Mouse (Mus musculus) monocyte, adult 5-6 weeks (primary cell): ENCODE results near the gene Nek11. TPM values are rescaled to one million over a fixed set of nuclear protein-coding genes. Genes with fewer than 3 reads are reported as not detected.
"Not testable (repeated sequence)": the region's sequence is repeated elsewhere in the genome, so short reads cannot be mapped to it uniquely, and the experiment has no call there.

ENCODE experiments used
- ATAC-seq: fragments of 153-309, 156-312 bp; replicated peaks from 2 replicates; pipeline ENCODE4 v1.8.0; 2017; ENCODE audit warnings: mild to moderate bottlenecking; ENCODE audit not compliant: low TSS enrichment, insufficient number of reproducible peaks, severe bottlenecking, poor library complexity, low FRiP score
- total RNA-seq: library from RNA; stranded (forward); fragments of 200-1000, 200-491, 200-594 nt; gene quantifications from 3 replicates; pipeline ENCODE4 v1.2.3, GENCODE M21; 2017

Gene Nek11
- total RNA-seq, 1 experiment from 2014 or later: not detected

DNA sequence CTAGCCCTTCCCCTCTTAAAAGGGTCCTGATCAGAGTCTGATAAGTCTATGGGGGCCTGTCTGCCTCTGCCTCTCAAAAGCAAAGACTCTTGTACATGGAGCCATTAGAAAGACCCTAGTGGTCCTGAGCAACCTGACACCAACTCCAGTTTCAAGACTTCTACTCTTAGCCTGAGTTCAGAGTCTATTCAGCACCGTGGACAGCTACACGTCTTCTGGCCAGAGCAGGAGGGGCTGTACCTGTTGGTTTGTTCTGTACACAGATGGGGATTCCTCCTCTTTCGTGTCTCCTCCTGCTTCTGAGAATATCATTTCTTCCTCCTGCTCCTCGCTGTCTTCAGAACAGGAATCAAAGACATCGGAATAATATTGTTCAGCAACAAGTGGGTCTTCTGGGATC, 151.3 kb downstream of the Nek11 start:
- no peak for ATAC-seq

DNA sequence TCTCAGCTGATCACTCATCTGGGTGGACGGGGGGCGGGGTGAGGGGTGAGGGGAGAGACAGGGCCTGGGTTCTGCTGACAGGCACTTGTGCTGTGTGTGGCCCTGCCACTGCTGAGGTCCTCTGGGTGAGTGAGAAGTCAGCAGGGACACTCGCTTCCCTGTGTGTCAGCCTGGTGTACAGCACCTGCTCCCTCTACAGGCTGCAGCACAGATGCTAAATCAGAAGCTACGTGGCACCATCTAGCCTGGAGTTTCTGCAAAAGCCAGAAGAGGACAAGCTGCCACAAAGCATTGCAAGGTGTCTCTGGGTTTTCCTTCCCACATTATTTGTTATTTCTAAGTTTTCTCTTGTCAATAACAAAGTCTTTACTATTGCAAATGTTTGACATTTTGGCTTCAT, 180.9 kb downstream of the Nek11 start:
- no peak for ATAC-seq

DNA sequence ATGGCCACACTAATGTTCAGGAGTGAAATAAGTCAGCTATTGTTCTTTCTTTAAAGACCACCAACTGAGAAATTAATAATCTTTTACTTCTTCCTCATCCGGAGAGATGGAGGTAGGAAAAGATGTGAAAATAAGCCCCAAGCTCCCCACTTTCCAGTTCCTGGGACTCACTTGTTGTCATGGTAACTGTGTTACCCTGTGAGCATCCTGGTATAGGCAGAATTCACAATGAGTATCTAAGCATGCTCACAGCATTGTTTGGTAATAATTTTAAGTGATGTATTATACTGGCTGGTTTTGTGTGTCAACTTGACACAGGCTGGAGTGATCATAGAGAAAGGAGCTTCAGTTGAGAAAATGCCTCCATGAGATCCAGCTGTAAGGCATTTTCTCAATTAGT, 195.0 kb downstream of the Nek11 start:
- ATAC-seq: no peak

DNA sequence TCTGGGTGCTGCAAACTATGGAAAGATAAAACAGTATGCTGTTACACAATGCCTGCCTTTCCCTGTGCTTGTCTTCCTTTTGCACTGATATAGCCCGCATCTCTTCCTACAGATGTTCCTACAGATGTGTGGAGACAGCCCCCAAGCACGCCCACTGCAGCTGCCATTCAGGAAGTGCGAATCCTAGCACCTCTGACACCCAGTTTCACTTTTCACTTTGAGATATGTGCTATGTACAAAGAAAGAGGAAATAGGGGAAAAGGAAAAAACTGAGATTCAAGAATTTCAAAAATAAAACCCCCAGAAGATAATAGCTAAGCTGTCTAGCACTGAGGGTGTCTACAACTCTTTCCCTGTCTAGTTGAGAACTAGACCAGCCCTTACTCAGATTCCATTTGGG, 208.6 kb downstream of the Nek11 start:
- ATAC-seq: no peak

DNA sequence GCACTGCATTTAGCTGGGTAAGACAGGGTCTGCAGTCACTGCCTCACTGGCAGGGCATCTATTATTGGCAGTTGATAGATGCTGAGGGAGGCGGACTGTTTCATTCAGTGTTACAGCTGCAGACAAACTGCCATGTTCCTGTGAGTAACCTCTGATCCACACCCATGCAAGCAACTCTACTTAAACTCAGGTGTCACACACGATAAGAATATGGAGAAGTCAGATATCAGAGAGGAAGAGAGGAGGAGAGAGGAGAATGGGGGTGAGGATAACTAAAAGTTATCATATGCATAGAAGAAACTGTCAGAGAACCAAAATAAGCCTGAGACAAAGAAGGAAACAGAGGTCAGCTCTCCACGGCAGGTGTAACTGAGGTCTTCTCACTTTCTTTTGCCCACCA, 212.9 kb downstream of the Nek11 start:
- no peak for ATAC-seq

DNA sequence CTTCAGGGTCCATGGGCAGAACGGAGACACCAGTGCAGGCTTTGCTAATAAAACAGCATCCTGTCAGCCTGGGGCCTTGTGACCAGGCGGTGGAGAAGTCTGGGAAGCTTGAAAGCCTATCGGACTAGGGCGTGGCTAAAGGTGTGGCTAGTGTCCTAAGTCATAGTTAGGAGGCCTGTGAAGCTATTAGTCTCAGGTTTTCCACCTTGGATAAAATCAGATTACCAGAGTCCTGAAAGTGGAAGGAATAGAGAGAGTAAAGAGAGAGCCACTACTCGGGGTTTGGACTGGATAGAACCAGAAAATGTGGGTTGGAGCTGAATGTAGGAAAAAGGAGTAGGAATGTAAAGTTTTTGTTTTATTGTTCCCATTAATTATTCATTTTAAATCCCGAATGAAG, 250.3 kb downstream of the Nek11 start, which contains the start of gene 1700080E11Rik:
TSS of gene 1700080E11Rik (minus strand) at position 101 of the 400 bp plus-strand sequence.
- no peak for ATAC-seq

DNA sequence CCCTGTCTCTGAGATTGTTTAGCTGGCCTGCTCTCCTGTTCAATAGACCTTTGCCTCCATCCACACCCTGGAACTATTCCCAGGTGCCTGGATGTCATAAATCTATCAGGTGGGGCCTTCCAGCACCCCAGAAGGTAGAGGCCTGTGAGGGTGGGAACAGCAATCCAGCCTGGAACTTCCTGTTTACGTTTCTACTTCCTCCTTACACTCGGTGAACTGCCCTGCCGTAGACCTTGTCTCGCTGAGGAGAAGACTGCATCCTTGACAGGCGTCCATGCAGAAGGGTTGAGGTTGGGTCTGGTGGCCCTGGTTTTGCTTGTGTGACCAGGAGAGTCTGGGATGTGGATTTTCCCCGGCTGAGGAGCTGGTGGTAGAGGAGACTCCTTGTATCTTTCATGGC, 256.1 kb downstream of the Nek11 start:
- no peak; the same call in 1 of the 2 replicates for ATAC-seq

DNA sequence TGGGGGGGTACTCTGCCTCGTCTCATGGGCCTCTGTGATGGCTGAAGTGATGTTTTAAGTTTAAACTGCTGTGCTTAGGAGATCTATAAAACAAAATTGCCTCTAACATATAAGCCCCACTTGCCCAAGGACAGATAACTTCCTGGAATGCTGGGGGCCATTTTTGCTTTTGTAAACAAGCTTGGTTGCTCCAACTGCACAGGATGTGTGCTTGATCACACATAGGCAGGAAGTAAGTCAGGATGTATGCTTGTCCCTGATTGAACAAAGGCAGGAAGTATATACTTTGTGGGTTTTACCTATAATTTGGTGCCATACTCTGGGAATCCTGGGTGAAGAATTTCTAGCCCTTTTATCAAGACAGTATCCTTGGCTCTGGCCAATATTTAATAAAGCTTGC, 258.9 kb downstream of the Nek11 start:
- no peak for ATAC-seq

DNA sequence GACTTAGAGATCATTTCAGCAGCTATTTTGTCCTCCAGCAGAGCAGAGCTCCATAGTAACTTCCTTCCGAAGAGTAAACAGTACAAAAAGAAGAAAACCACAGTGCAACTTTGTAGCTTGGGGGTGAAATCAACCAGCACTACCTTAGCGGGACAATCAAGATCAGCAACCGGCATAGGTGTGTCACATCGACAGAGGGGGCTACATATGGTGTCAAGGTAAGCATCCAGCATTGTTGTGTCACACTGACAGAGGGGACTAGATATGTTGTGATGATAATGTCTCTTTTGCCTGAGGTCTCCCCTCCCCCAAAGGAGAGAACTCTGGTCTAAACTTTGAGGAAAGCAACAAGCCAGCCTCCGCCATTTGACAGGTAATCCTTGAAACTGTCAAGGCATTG, 260.8 kb downstream of the Nek11 start:
- ATAC-seq: no peak

DNA sequence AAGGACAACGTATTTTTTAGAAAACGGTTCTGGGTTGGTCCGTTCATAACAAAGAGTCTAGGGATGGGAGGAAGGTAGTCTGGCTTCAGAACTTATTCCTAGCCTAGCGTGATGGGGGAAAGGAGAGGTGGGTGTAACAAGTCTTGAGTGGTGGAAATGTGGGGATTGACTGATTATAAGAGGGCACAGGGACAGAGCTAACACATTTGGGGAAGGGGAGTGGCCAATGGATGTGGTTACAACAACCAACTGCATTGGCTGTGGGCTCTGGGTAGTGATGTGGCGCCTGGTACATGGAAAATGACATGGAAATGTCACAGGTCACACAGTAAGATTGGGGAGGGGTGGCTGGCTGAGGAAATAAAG, 263.3 kb downstream of the Nek11 start:
- peak; percentile 36 for ATAC-seq

DNA sequence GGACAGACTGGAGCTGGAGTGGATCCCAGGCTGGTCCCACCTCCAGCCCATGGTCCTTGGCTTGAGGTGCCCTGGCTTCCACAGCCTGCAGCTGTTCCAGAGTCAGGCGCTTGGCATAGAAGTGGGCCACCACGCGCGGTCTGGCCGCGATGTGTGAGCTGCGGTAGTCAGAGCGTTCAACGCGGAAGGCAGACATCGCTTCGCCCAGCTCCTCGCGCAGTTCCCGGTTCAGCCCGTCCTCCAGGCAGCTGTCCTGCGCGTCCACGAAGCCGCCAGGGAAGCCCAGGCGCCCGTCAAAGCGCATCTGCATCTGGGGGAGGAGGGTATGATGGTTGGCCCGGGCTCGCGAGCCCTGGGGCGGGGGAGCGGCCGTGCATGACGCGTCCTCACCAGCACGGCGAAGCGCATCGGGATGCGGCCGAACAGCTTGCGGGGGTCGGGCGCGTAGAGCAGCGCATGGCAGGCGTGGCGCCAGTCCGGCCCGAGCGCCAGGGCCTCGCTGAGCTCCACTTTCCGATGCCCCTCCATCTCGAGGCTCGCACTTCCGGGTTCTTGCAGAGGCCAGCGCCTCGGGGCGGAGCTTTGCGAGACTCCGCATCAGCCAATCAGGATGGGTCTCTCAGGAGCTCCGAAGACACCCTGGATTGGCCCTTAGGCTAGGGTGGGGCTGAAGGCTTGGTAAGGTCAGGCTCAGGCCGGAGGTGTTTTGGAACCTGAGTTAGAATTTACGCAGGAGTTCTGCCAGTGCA, 263.9 kb downstream of the Nek11 start, which contains the start of gene Nudt16:
TSS of gene Nudt16 (minus strand) at position 572 of the 749 bp plus-strand sequence.
- ATAC-seq: peak; percentile 95

DNA sequence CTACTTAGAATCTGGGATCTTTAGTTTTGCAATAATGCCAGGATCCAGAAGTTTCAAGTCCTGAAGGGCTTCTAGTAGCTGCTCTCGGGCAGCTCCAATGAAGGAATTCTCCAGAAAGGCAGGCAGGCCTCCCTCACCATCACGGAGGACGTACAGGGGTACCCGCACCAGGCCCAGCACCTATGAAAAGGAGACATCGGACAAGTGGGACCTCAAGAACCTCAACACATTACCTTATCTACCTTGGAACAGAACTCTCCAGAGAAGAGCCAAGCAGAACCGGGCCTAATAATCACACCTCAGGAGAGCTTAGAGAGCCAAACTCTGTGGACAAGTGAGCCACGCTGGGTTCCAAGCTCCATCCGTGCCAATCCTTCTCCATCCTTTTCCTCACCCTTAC, 265.0 kb downstream of the Nek11 start:
- no peak for ATAC-seq

DNA sequence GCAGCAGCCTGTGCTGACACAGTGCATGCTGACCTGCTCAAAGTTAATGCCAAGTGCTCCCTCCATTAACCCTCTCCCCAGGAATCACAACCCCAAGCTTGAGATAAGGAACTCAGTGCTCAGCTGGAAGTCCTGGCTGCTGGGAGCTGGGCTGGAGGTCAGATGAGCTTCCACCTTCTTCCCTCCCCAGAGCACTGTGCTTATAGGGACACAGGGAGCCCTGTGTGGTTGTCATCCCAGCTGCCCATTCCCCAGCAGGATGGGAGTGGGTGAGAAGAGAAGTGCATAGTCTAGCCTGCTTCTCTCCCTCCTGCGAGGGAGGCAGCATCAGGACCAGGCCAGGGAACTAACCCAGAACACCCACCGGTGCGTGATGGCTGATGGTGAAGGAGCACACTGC, 270.1 kb downstream of the Nek11 start:
- not testable (repeated sequence) for ATAC-seq

Other genes with a start within 250 kb of the Nek11 start
- 7.1 to 18.5 TPM (median 15.5 TPM) in 3 replicates for gene Aste1, start 132 bp downstream of the Nek11 start, total RNA-seq
- gene Atp2c1, start 131.8 kb upstream of the Nek11 start, total RNA-seq: 204 to 219 TPM (median 205 TPM) in 3 replicates
- gene Pik3r4, start 247.5 kb upstream of the Nek11 start, total RNA-seq: 15.8 to 40.1 TPM (median 31.0 TPM) in 3 replicates